Mouse (Mus musculus) neural tube, embryonic 13.5 days (tissue): ENCODE results near the gene Fcho1. TPM values are rescaled to one million over a fixed set of nuclear protein-coding genes. Genes with fewer than 3 reads are reported as not detected.
"Not testable (repeated sequence)": the region's sequence is repeated elsewhere in the genome, so short reads cannot be mapped to it uniquely, and the experiment has no call there.

Experiments used
- ATAC-seq: fragments of 200-750 bp; cut with Nextera tagmentation; 2 replicates; pipeline ENCODE4 v1.8.0; 2017; ENCODE audit warnings: low read depth, mild to moderate bottlenecking, moderate TSS enrichment, moderate library complexity
- H3K27ac ChIP-seq: fragments of 300-500 bp; sonication (generic); replicated peaks from 2 replicates; pipeline ENCODE4 v1.5.1; 2015; ENCODE audit warnings: moderate library complexity, mild to moderate bottlenecking, inconsistent platforms
- H3K27me3 ChIP-seq: fragments of 300-500 bp; sonication (generic); 2 replicates; pipeline ENCODE4 v1.6.1; 2015; ENCODE audit warnings: mild to moderate bottlenecking, inconsistent platforms
- H3K36me3 ChIP-seq: fragments of 300-500 bp; sonication (generic); 2 replicates; pipeline ENCODE4 v1.6.1; 2015; ENCODE audit warnings: mild to moderate bottlenecking, inconsistent platforms
- H3K4me1 ChIP-seq: fragments of 300-500 bp; sonication (generic); replicated peaks from 2 replicates; pipeline ENCODE4 v1.6.1; 2015; ENCODE audit warnings: inconsistent platforms
- H3K4me2 ChIP-seq: fragments of 300-500 bp; sonication (generic); 2 replicates; pipeline ENCODE4 v1.6.1; 2015; ENCODE audit warnings: inconsistent platforms, mild to moderate bottlenecking, moderate library complexity
- H3K4me3 ChIP-seq: fragments of 300-500 bp; sonication (generic); 2 replicates; pipeline ENCODE4 v1.5.1; 2015; ENCODE audit warnings: mild to moderate bottlenecking, inconsistent platforms
- H3K9ac ChIP-seq: fragments of 300-500 bp; sonication (generic); 2 replicates; pipeline ENCODE4 v1.6.1; 2015; ENCODE audit warnings: moderate library complexity, mild to moderate bottlenecking, inconsistent platforms
- H3K9me3 ChIP-seq: fragments of 300-500 bp; sonication (generic); 2 replicates; pipeline ENCODE4 v1.6.1; 2016; ENCODE audit warnings: inconsistent platforms
- WGBS: fragments of 180-500 bp; shearing (Covaris S2); methylation state at CpG from one replicate; pipeline ENCODE4 v1.1.7; 2015; 5-methylcytosine and 5-hydroxymethylcytosine counted together
- polyA plus RNA-seq: library from polyadenylated mRNA; unstranded; fragments of >200 nt; fragmentation: Nextera tagmentation; extraction: Ambion mirVana; gene quantifications from 2 replicates; pipeline ENCODE4 v1.2.1, GENCODE M21; 2015

Gene Fcho1
- polyA plus RNA-seq, 1 experiment from 2014 or later: 55.0 TPM

DNA sequence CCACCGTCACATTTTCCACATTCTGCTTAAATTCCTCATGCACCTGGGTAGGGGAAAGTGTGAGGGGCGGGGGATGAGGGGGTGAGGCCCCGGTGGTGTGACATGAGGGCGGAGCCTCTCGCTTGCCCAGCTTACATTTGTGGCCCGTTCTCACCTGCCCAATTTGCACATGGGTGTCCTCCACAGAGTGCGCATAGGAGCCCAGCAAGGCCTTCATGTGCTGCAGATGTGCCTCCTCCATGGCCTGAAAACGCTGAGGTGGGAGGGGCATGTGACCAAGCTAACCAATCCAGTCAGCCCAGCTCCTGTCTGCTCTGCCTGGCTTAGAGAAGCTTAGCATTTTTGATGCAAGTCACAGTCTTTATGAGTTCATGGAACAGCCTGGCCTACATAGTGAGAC, 10.0 kb downstream of the Fcho1 start:
- Histone ChIP-seq H3K4me2 (no peak overlapping the region), H3K36me3 (peaks cover 73% of the 10 kb centered on the region), H3K27me3 (no peaks in the 10 kb centered on the region; the same call in 1 of the 2 replicates), H3K27ac (no peak overlapping the region), H3K9ac (no peak overlapping the region), H3K9me3 (no peaks in the 10 kb centered on the region), H3K4me1 (peaks cover 28% of the 10 kb centered on the region), H3K4me3 (no peak overlapping the region)
- 49% methylated on average over 8 of the region's 8 CpGs for WGBS
- ATAC-seq: no peak

DNA sequence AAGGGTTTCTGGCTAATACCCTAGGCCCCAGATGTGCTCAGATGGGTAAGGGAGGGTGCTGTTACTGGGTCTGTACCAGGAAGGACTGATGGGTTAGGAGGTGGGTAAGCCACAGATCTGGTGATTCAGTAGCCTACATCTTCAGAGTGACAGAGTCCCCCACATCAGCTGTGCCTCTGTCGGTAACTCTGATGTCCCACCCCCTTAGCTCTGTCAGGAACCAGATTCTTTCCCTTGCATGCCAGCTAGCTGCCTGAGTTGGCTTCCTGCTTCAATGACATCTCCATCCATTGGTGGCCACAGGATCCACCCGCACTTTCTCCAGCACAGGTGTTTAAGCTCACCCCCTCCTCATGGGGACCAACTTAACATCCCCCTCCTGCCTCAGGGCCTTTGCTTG, 13.9 kb downstream of the Fcho1 start:
- peaks cover 9% of the 10 kb centered on the region for H3K4me1 ChIP-seq
- peaks cover 71% of the 10 kb centered on the region for H3K36me3 ChIP-seq
- no peak overlapping the region for H3K4me2 ChIP-seq
- H3K27ac ChIP-seq: no peak overlapping the region
- ATAC-seq: no peak
- no peak overlapping the region for H3K9ac ChIP-seq
- no peaks in the 10 kb centered on the region for H3K9me3 ChIP-seq
- peaks cover 28% of the 10 kb centered on the region for H3K27me3 ChIP-seq
- H3K4me3 ChIP-seq: no peak overlapping the region
- WGBS: 81% methylated on average over 2 of the region's 2 CpGs

DNA sequence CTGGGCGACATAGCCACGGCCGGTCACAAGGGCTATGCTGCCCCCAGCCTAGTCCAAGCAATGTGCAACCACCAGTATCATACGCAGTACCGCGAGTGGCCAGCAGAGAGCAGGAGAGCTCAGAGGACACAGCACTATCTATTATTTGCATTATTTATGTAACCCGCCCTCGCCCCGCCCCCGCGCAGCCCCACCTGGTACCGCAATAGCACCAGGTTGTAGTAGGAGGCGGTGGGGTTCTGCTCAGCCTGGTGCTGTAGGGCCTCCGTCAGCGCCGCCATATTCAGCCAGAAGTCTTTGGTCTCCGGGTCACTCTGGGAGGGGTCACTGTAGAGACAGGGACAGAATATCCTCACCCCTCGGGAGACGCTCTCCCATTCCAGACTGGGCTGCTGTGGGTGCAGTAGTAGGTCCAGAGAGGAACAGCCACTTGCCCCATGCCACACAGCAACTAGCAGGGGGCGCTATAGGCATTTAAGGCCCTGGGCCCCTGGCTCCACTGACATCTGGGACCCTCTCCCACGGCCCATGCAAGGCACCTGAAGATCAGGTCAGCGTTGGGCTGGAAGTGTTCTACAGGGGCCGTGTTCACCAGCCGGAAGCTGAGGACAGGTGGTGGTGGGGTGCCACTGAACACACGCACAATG, 15.6 kb downstream of the Fcho1 start:
- no peaks in the 10 kb centered on the region for H3K9me3 ChIP-seq
- peaks cover 56% of the 10 kb centered on the region for H3K36me3 ChIP-seq
- 0 out of 2 replicates have a peak overlapping the region, but pooled peaks have one; percentile 14 for H3K4me3 ChIP-seq
- H3K4me2 ChIP-seq: peak overlapping the region; percentile 48
- H3K27ac ChIP-seq: no peak overlapping the region
- 22% methylated on average over 25 of the region's 25 CpGs for WGBS
- 0 out of 2 replicates have a peak overlapping the region, but pooled peaks have one; percentile 14 for H3K9ac ChIP-seq
- ATAC-seq: peak; percentile 83
- H3K27me3 ChIP-seq: peaks cover 34% of the 10 kb centered on the region
- H3K4me1 ChIP-seq: peaks cover 9% of the 10 kb centered on the region

DNA sequence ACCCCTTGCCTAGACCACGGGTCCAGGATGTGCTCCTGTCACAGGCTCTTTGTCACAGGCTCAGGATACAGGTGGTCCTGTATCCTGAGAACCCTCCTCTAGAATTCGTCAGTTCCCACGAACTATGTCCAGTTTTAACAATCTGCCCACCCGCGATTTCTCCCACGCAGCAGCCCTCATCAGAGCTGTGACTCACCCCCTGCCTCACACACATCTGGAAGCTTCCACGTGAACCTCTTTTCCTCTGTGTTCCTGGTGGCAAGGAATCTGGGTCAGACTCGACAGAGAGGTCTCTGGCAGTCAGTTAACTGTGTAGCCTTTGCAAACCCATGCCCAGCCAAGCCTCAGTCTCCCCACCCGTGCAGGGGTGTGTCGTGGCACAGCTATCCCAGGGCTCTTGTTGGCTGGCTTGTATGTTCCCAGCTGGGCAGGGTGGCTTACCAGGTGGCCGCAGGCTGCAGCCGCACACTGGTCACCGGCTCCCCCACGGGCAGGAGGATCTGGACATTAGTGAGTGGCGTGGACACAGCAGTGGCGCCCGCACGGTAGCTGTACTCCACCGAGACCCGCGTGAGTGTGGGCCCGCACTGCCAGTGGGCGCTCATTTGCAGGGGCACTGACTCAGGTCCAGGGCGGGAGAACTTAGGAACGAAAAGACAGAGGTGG, 16.2 kb downstream of the Fcho1 start:
- no peak overlapping the region for H3K4me3 ChIP-seq
- no peak overlapping the region for H3K9ac ChIP-seq
- WGBS: 40% methylated on average over 25 of the region's 25 CpGs
- H3K27ac ChIP-seq: no peak overlapping the region
- H3K27me3 ChIP-seq: peaks cover 41% of the 10 kb centered on the region
- no peaks in the 10 kb centered on the region for H3K9me3 ChIP-seq
- peaks cover 49% of the 10 kb centered on the region for H3K36me3 ChIP-seq
- peak overlapping the region; percentile 48 for H3K4me2 ChIP-seq
- peak; percentile 40; the same call in 1 of the 2 replicates for ATAC-seq
- H3K4me1 ChIP-seq: peaks cover 9% of the 10 kb centered on the region

DNA sequence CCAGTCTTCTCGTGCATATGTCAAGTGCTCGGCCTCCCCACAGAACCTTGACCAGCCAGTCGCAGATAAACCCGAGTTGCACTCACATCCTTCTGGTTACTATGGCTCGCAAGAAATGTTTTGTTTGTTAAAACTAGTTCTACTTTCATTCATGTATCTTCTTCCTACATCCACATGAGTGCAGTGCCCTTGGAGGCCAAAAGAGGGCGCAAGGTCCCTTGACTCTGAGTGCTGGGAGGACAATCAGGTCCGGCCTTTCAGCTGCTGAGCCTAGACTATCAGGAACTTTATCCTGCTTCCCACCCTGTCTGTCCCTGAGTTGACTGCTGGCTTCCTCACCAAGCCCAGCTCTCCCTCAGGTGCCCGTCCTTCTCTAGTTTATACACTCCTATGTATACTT, 17.6 kb downstream of the Fcho1 start:
- no peak for ATAC-seq
- peaks cover 39% of the 10 kb centered on the region for H3K36me3 ChIP-seq
- no peak overlapping the region for H3K9ac ChIP-seq
- 37% methylated on average over 8 of the region's 8 CpGs for whole genome bisulfite sequencing
- H3K27ac ChIP-seq: no peak overlapping the region
- H3K4me3 ChIP-seq: no peak overlapping the region
- H3K4me1 ChIP-seq: peaks cover 9% of the 10 kb centered on the region
- no peak overlapping the region for H3K4me2 ChIP-seq
- peaks cover 55% of the 10 kb centered on the region for H3K27me3 ChIP-seq
- H3K9me3 ChIP-seq: no peaks in the 10 kb centered on the region

DNA sequence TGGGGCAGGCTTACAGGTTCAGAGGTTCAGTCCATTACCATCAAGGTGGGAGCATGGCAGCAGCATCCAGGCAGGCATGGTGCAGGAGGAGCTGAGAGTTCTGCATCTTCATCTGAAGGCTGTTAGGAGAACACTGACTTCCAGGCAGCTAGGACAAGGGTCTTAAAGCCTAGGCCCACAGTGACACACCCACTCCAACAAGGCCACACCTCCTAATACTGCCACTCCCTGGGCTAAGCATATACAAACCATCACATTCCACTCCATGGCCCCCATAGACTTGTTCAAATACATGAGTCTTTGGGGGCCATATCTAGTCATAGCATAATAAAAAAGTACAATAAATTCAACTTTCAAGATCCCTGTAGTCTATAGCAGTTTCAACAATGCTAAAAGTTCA, 22.1 kb downstream of the Fcho1 start:
- ATAC-seq, H3K4me1 ChIP-seq: not testable (repeated sequence)
- H3K27me3 ChIP-seq: peaks cover 87% of the 10 kb centered on the region

DNA sequence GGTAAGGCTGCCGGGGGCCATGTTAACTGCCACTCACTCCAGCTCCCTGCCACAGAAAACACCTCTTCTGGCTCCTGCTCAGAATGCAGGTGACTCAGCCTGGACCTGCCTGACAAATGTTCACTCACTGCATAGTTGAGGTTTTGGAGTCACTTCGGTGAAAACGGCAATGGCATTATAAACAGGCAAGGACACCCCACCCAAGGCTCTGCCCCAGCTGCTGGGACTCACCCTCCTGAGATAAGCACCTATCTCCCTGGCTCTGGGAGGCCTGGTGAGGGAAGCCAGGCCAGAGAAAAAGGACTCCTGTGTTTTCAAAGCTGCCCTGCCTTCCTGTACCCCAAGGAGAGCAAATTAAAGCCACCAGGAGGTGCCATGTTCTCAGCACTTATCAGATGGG, 22.6 kb downstream of the Fcho1 start:
- H3K27me3 ChIP-seq: peaks cover 85% of the 10 kb centered on the region

More for the DNA sequence above, 22.1 kb downstream of the Fcho1 start:
- not testable (repeated sequence) for H3K9ac ChIP-seq, H3K9me3 ChIP-seq, H3K27ac ChIP-seq, H3K4me3 ChIP-seq, H3K36me3 ChIP-seq, H3K4me2 ChIP-seq

DNA sequence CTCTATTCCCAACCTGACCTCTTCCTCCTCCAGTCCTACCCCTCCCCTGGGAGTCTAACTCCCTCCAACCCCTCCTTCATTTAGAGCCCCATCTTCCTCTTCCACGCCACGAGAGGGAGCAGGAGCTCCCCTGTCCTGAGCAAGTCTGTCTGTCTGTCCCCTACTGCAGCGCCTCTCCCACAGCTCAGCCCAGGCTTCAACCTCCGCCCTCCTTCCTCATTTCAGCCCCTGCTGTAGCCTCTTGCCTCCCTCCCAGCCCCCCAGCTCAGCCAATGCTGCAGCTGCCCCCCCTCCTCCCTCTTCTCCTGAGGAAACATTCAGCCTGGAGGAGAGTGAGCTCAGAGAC, 23.5 kb downstream of the Fcho1 start:
- ATAC-seq: no peak
- Histone ChIP-seq H3K9ac (no peak overlapping the region), H3K27ac (no peak overlapping the region), H3K27me3 (peaks cover 81% of the 10 kb centered on the region), H3K4me3 (no peak overlapping the region), H3K36me3 (no peaks in the 10 kb centered on the region), H3K9me3 (no peaks in the 10 kb centered on the region), H3K4me2 (no peak overlapping the region), H3K4me1 (peaks cover 7% of the 10 kb centered on the region)
- 35% methylated on average over 4 of the region's 4 CpGs for WGBS

More for the DNA sequence above, 22.6 kb downstream of the Fcho1 start:
- H3K4me2 ChIP-seq: no peak overlapping the region
- peaks cover under 1% of the 10 kb centered on the region; the same call in 1 of the 2 replicates for H3K36me3 ChIP-seq
- WGBS: 79% methylated on average over 3 of the region's 3 CpGs
- H3K9me3 ChIP-seq: no peaks in the 10 kb centered on the region
- H3K27ac ChIP-seq: no peak overlapping the region
- no peak overlapping the region for H3K9ac ChIP-seq
- no peak for ATAC-seq
- H3K4me3 ChIP-seq: no peak overlapping the region
- peaks cover 7% of the 10 kb centered on the region for H3K4me1 ChIP-seq

DNA sequence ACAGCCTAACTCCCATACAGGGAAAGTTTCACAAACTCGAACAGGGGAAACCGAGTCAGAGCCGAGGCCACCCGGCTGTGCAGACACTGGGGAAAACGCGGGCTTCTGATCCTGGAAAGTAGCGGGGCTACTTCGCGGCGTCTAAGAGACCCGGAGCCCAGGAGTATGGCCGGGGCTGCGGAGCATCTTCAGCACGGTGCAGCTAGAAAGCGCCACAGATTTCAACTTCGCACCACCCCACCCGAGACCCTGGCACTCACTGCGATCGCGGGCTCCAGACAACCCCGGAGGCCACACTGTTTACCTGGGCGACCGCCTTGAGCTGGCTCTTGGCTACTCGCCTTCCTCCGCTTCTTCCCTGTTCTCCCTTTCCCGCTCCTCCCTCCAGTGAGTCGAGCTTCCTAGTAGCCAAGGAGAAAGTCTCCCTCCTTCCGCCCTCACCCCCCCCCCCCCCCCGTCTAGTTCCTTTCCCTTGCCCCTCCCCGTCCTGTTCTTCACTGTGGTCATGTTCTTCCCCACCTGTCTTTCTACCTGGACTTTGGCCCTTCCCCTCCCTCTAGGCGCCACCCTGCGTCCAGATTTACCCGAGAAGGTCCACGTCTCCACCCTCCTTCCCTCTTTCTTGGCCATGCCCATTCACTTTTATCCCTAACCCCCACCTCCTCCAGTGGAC, 24.0 kb downstream of the Fcho1 start, which contains the start of gene B3gnt3:
TSS of gene B3gnt3 (minus strand) at position 376 of the 673 bp plus-strand sequence.
- WGBS: 13% methylated on average over 30 of the region's 34 CpGs
- peak within 1 kb of the TSS; percentile 27 for H3K4me2 ChIP-seq

DNA sequence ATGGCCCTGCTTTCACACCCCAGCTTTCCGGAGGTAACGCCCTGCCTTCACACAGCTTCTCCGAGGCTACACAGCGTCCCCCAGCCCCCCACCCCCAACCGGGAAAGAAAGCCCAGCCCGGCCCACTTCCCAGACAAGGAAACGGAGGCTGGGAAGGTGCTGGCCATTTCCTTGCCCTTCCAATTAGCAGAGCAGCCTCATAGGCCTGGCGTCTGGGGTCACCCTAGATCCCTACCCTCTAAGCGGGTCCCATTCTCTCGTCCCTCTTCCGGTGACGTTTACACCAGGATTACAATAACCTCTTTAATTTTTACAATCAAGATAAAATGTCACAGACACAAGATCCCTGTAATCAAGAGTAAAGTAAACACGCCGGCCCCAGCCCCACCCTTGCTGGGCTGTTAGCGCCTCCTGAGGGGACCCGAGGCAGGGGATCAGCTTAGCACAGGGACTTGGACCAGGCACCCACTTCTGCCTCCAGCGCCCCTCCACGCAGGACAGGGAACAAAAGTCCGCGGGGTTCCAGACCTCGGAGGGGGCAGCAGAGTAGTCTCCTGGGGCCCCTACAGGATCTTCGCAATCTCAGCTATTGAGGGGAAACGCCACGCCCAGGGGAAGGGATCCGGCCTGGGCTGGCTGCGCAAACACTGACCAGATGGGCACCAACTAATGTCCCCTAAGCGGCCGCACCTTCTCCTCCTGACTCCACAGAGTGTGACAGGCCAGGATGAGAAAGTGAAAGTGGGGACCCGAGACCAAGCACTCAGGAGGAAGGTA, 24.8 kb downstream of the Fcho1 start:
- no peaks in the 10 kb centered on the region for H3K9me3 ChIP-seq
- WGBS: 8% methylated on average over 29 of the region's 29 CpGs
- ATAC-seq: no peak
- no peaks in the 10 kb centered on the region for H3K36me3 ChIP-seq
- H3K27me3 ChIP-seq: peaks cover 90% of the 10 kb centered on the region
- peak overlapping the region; percentile 18; the same call in 1 of the 2 replicates for H3K9ac ChIP-seq
- H3K4me3 ChIP-seq: peak overlapping the region; percentile 7
- peak overlapping the region; percentile 27 for H3K4me2 ChIP-seq
- H3K4me1 ChIP-seq: peaks cover 7% of the 10 kb centered on the region
- H3K27ac ChIP-seq: no peak overlapping the region

More for the DNA sequence above, 24.0 kb downstream of the Fcho1 start, which contains the start of gene B3gnt3:
- no peak within 1 kb of the TSS for H3K27ac ChIP-seq
- peak within 1 kb of the TSS; percentile 18; the same call in 1 of the 2 replicates for H3K9ac ChIP-seq
- no peaks in the 10 kb centered on the region for H3K9me3 ChIP-seq
- ATAC-seq: no peak
- no peaks in the 10 kb centered on the region for H3K36me3 ChIP-seq
- peaks cover 83% of the 10 kb centered on the region for H3K27me3 ChIP-seq
- H3K4me1 ChIP-seq: peaks cover 7% of the 10 kb centered on the region
- H3K4me3 ChIP-seq: peak within 1 kb of the TSS; percentile 7

DNA sequence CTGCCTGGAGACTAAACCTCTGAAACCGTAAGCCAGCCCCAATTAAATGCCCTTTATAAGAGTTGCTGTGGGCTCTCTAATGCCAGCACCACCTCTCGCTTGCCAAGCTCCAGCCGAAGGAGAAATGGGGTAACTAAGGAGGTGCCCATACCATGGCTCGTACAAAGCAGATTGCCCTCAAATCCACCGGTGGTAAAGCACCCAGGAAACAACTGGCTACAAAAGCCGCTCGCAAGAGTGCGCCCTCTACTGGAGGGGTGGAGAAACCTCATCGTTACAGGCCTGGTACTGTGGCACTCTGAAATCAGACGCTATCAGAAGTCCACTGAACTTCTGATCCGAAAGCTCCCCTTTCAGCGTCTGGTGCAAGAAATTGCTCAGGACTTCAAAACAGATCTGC, 30.1 kb downstream of the Fcho1 start:
- H3K4me2 ChIP-seq, H3K27ac ChIP-seq, H3K9ac ChIP-seq, H3K4me3 ChIP-seq, H3K9me3 ChIP-seq, H3K36me3 ChIP-seq, ATAC-seq: not testable (repeated sequence)
- WGBS: 64% methylated on average over 12 of the region's 12 CpGs
- H3K4me1 ChIP-seq: peaks cover 13% of the 10 kb centered on the region; the same call in 1 of the 2 replicates
- peaks cover 92% of the 10 kb centered on the region for H3K27me3 ChIP-seq
